Comparison of ENCODE assay signal across 14 mouse cellular contexts in the genomic region with DNA sequence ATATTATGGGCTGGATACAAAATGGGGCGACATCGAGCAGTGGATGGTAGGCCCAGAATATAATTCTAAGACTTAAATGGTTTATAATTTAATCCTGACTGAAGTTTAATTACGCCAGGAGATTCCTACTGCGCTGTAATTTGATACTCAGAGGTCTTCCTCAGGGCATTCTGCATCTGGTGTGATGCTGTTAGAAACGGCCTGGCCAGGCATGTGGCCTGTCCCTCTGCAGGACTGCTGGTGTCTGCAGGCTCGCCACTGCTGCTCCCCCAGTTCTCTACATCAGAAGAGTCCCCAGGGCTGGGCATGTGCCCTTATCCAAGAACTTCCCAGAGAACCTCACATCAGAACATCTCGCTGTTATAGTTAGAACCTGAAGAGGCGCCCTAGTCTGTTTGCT.
DNase-seq lines count a peak whose midpoint lies in the region; ATAC-seq and TF ChIP-seq lines count a peak whose summit lies in the region.
"Had no signal": no experiment of that assay in that cellular context is flagged by ENCODE, and none has a peak within 500 bp of the region (broad histone marks: within the 10 kb centered on the region; RNA-seq: fewer than 3 reads in every experiment).

No protein-coding gene starts in this region.

- no peaks in the 10 kb centered on the region for H3K9me3 ChIP-seq in heart, embryonic 13.5 days
- no peaks in the 10 kb centered on the region for H3K9me3 ChIP-seq in lung, embryonic 15.5 days
- H3K9me3 ChIP-seq in embryonic facial prominence, embryonic 12.5 days = no peaks in the 10 kb centered on the region
- H3K9me3 ChIP-seq: forebrain, embryonic 13.5 days had no signal

- ATAC-seq in heart, embryonic 13.5 days (ENCODE audit: extremely low read depth, insufficient number of reproducible peaks, low FRiP score, low TSS enrichment) = no peak
- peak; percentile 39; the same call in 1 of the 2 replicates for ATAC-seq in lung, embryonic 15.5 days (ENCODE audit: borderline replicate concordance, extremely low read depth, low FRiP score, low TSS enrichment)
- ATAC-seq in embryonic facial prominence, embryonic 12.5 days (ENCODE audit: insufficient number of reproducible peaks, insufficient read depth, low FRiP score, low TSS enrichment) = no peak
- ATAC-seq: CD4-positive, CD25-positive, alpha-beta regulatory T cell, adult 4 months; forebrain, embryonic 13.5 days; hindbrain, postnatal 0 days had no signal

- H3K4me3 ChIP-seq in heart, embryonic 13.5 days = no peak overlapping the region
- no peak overlapping the region for H3K4me3 ChIP-seq in lung, embryonic 15.5 days
- no peak overlapping the region for H3K4me3 ChIP-seq in embryonic facial prominence, embryonic 12.5 days
- H3K4me3 ChIP-seq in myocyte = no peak overlapping the region
- H3K4me3 ChIP-seq: forebrain, embryonic 13.5 days had no signal

- H3K9ac ChIP-seq in heart, embryonic 13.5 days = peak overlapping the region; percentile 67
- no peak overlapping the region for H3K9ac ChIP-seq in lung, embryonic 15.5 days
- H3K9ac ChIP-seq in embryonic facial prominence, embryonic 12.5 days = no peak overlapping the region
- H3K9ac ChIP-seq: forebrain, embryonic 13.5 days had no signal

- intact Hi-C loops in heart, postnatal 10 days (cut with DNase I) = no loop called here

- peaks cover 89% of the 10 kb centered on the region for H3K4me1 ChIP-seq in heart, embryonic 13.5 days
- peaks cover 34% of the 10 kb centered on the region for H3K4me1 ChIP-seq in lung, embryonic 15.5 days
- peaks cover 24% of the 10 kb centered on the region for H3K4me1 ChIP-seq in embryonic facial prominence, embryonic 12.5 days
- H3K4me1 ChIP-seq: forebrain, embryonic 13.5 days had no signal

- DNase-seq in heart, postnatal 10 days = no peak
- no peak for DNase-seq in lung, adult 18-20 months
- no peak for DNase-seq in frontal cortex, postnatal 25 days (ENCODE audit: low spot score in 2 of 2)
- DNase-seq in cerebellum, postnatal 25 days = no peak
- DNase-seq: adrenal gland, postnatal 10 days; cerebellum, postnatal 36 days; thymus, adult 18-20 months had no signal

- H3ac ChIP-seq in myocyte (ENCODE audit: control insufficient read depth, insufficient read length) = no peak overlapping the region

- H3K4me2 ChIP-seq in heart, embryonic 13.5 days = no peak overlapping the region
- no peak overlapping the region for H3K4me2 ChIP-seq in lung, embryonic 15.5 days
- no peak overlapping the region for H3K4me2 ChIP-seq in embryonic facial prominence, embryonic 12.5 days (replicated peaks)
- peak overlapping the region; percentile 51 for H3K4me2 ChIP-seq in myocyte (ENCODE audit: low read depth)
- H3K4me2 ChIP-seq: forebrain, embryonic 13.5 days had no signal

- peaks cover 85% of the 10 kb centered on the region for H3K79me2 ChIP-seq in myocyte (ENCODE audit: control insufficient read depth, insufficient read depth)

- H3K27ac ChIP-seq in heart, embryonic 13.5 days (replicated peaks) = peak overlapping the region; percentile 78
- 0 out of 2 replicates have a peak overlapping the region, but pooled peaks have one; percentile 37 for H3K27ac ChIP-seq in lung, embryonic 15.5 days
- H3K27ac ChIP-seq in embryonic facial prominence, embryonic 12.5 days = peak overlapping the region; percentile 41; the same call in 1 of the 2 replicates
- H3K27ac ChIP-seq: forebrain, embryonic 13.5 days; hindbrain, postnatal 0 days had no signal

- H3K27me3 ChIP-seq in heart, embryonic 13.5 days (replicated peaks) = no peaks in the 10 kb centered on the region
- no peaks in the 10 kb centered on the region for H3K27me3 ChIP-seq in lung, embryonic 15.5 days
- H3K27me3 ChIP-seq in embryonic facial prominence, embryonic 12.5 days = no peaks in the 10 kb centered on the region
- no peaks in the 10 kb centered on the region for H3K27me3 ChIP-seq in myocyte (ENCODE audit: control insufficient read depth, insufficient read depth, insufficient read length)
- H3K27me3 ChIP-seq: forebrain, embryonic 13.5 days had no signal

- WGBS in heart, embryonic 13.5 days = 53% methylated on average over 8 of the region's 8 CpGs
- 57% methylated on average over 8 of the region's 8 CpGs for WGBS in lung, embryonic 15.5 days
- 32% methylated on average over 8 of the region's 8 CpGs for WGBS in embryonic facial prominence, embryonic 12.5 days

- no peak for TF ChIP-seq POLR2A in myocyte (IDR thresholded peaks at IDR 0.05; ENCODE audit: insufficient read length, low read depth)

- H3K36me3 ChIP-seq in heart, embryonic 13.5 days = peaks cover 72% of the 10 kb centered on the region
- no peaks in the 10 kb centered on the region for H3K36me3 ChIP-seq in lung, embryonic 15.5 days
- no peaks in the 10 kb centered on the region for H3K36me3 ChIP-seq in embryonic facial prominence, embryonic 12.5 days
- peaks cover 40% of the 10 kb centered on the region for H3K36me3 ChIP-seq in myocyte (ENCODE audit: control insufficient read depth, insufficient read depth)

TF ChIP-seq in myocyte, 11 proteins besides CTCF, POLR2A, EP300 and RAD21:
- TF ChIP-seq E2F4 (IDR thresholded peaks at IDR 0.05; ENCODE audit: insufficient read depth) = no peak
- TF ChIP-seq SRF (IDR thresholded peaks at IDR 0.05; ENCODE audit: control insufficient read depth, insufficient read length, low read depth) = no peak
- TF ChIP-seq MAX (IDR thresholded peaks at IDR 0.05; ENCODE audit: low read depth) = no peak
- no peak for TF ChIP-seq USF1 (IDR thresholded peaks at IDR 0.05; ENCODE audit: low read depth)
- no peak for TF ChIP-seq TCF3 (IDR thresholded peaks at IDR 0.05; ENCODE audit: insufficient read length, low read depth)
- no peak for TF ChIP-seq POLR2AphosphoS2 (IDR thresholded peaks at IDR 0.05; ENCODE audit: insufficient read length, low read depth)
- no peak for TF ChIP-seq TCF12 (IDR thresholded peaks at IDR 0.05; ENCODE audit: insufficient read depth, poor library complexity, severe bottlenecking)
- peak in 1 of 3 experiments; percentile 23 for TF ChIP-seq MYOD1 (IDR thresholded peaks at IDR 0.05; ENCODE audit: control insufficient read depth in 1 of 3, insufficient read length in 2 of 3, low read depth in 2 of 3)
- no peak for TF ChIP-seq CEBPB (IDR thresholded peaks at IDR 0.05; ENCODE audit: insufficient read depth, poor library complexity, severe bottlenecking)
- TF ChIP-seq REST (IDR thresholded peaks at IDR 0.05; ENCODE audit: insufficient read depth, insufficient read length) = no peak
- TF ChIP-seq MYOG (IDR thresholded peaks at IDR 0.05; ENCODE audit: control insufficient read depth in 1 of 3, insufficient read depth in 1 of 3, insufficient read length in 2 of 3, low read depth in 2 of 3) = peak in 1 of 3 experiments; percentile 6
